Mouse (Mus musculus) testis, adult 2 months (tissue): Measurements from ENCODE around the gene Flt1.

Experiments used
- CTCF ChIP-seq: fragments of 200-500 bp; IDR thresholded peaks from 2 replicates; pipeline ENCODE4 v1.5.1; 2012; ENCODE audit warnings: low read depth, mild to moderate bottlenecking, inconsistent platforms, low read length, moderate library complexity; ENCODE audit not compliant: control insufficient read depth, insufficient read depth, insufficient replicate concordance
- POLR2A ChIP-seq: fragments of 200-500 bp; IDR thresholded peaks from 2 replicates; pipeline ENCODE4 v1.6.1; 2012; ENCODE audit warnings: low read depth, mild to moderate bottlenecking, inconsistent platforms, low read length, moderate library complexity; ENCODE audit not compliant: control insufficient read depth

DNA sequence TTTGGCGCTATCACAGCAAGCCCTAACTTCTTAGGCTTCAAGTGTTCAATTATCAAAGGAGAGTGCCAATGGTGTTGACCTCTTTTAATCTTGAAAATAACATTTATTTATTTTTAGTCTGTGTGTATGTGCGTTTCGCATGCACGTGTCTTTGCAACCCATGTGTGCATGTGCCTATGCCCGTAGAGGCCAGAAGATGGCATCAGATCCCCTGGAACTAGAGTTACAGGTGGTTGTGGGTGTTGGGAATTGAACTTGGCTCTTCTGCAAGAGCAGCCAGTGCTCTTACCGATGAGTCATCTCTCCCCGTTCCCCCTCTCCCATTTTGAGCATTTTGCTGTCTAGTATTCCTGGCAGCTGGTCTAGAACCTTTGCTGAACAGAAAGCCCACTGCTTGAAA is 70.0 kb downstream of the Flt1 start:
- no peak for TF ChIP-seq POLR2A
- TF ChIP-seq CTCF = no peak
